Mouse (Mus musculus) adrenal gland, adult 8-10 months (tissue): ENCODE measurements around the gene Grasp. TPM values are rescaled to one million over a fixed set of nuclear protein-coding genes. Genes with fewer than 3 reads are reported as not detected.

ENCODE experiments used
- DNase-seq: peaks from one replicate; pipeline ENCODE4 v3.0.0; 2022
- microRNA-seq, 2 experiments: library from miRNA; unstranded; fragments of <30 nt; microRNA quantifications; one replicate each; pipeline ENCODE4 v1.2.0; 2022
- total RNA-seq, 4 experiments: library from RNA; stranded (reverse); gene quantifications; 2 replicates each; pipeline ENCODE4 v1.2.4; 2022

Gene Grasp
- total RNA-seq, 4 experiments from 2014 or later: 8.8 to 19.6 (median 17.1) TPM

- no peak for DNase-seq
Measured at GRCm38 (mm10) chr15:101277351-101277899, 53.4 kb downstream of the Grasp start.

- DNase-seq: no peak
Measured at GRCm38 (mm10) chr15:101278589-101278988, 54.6 kb downstream of the Grasp start.

GRCm38 (mm10) chr15:101279430-101279999 lies 55.5 kb downstream of the Grasp start:
- DNase-seq: peak; percentile 95

Small RNA genes within 50 kb of the gene (microRNA-seq; reads per million reads assigned to microRNA genes)
- 0.17 to 0.18 reads per million in 2 experiments for gene Mir6962

Other genes starting within 250 kb of the Grasp start
- gene Gm47841, start 176.8 kb upstream of the Grasp start, total RNA-seq: under 1 TPM in 1 of 4 experiments, not detected in 3; 0.38 TPM
- gene Fignl2, start 145.6 kb upstream of the Grasp start, total RNA-seq: 1 to 10 TPM; 6.4 to 9.1 (median 7.4) TPM
- gene Ankrd33, start 108.4 kb upstream of the Grasp start, total RNA-seq: 1 to 10 TPM in 1 of 4 experiments, under 1 TPM in 3; 0.75 to 1.1 (median 0.79) TPM
- 10 to 100 TPM; 14.5 to 24.7 (median 21.5) TPM for gene Acvrl1, start 95.7 kb upstream of the Grasp start, total RNA-seq
- 10 to 100 TPM in 3 of 4 experiments, 1 to 10 TPM in 1; 8.6 to 15.4 (median 12.1) TPM for gene Acvr1b, start 50.1 kb upstream of the Grasp start, total RNA-seq
- gene Nr4a1, start 30.1 kb downstream of the Grasp start, total RNA-seq: 100 to 1,000 TPM in 2 of 4 experiments, 10 to 100 TPM in 2; 42.9 to 895 (median 124) TPM
- gene Atg101, start 60.1 kb downstream of the Grasp start, total RNA-seq: 10 to 100 TPM; 31.4 to 48.9 (median 37.0) TPM
- under 1 TPM; 0.49 to 0.91 (median 0.71) TPM for gene 6030408B16Rik, start 69.0 kb downstream of the Grasp start, total RNA-seq
- 1 to 10 TPM; 7.0 to 9.8 (median 8.1) TPM for gene Krt80, start 146.0 kb downstream of the Grasp start, total RNA-seq
- gene Krt7, start 186.9 kb downstream of the Grasp start, total RNA-seq: 1 to 10 TPM; 1.1 to 3.2 (median 1.5) TPM
- under 1 TPM in 1 of 4 experiments, not detected in 3; 0.17 TPM for gene Krt87, start 214.6 kb downstream of the Grasp start, total RNA-seq
- not detected for gene Krt88, start 223.6 kb downstream of the Grasp start, total RNA-seq
- not detected for gene Krt81, start 239.6 kb downstream of the Grasp start, total RNA-seq
- not detected for gene Krt86, start 249.3 kb downstream of the Grasp start, total RNA-seq